Mouse (Mus musculus): ENCODE results near the gene Dennd1a. TPM values are rescaled to one million over a fixed set of nuclear protein-coding genes. Genes with fewer than 3 reads are reported as not detected.

Gene Dennd1a
- polyA plus RNA-seq, 1 experiment from 2014 or later = 16.4 TPM

- Histone ChIP-seq H3K9ac (no peak overlapping the region), H3K4me2 (replicated peaks) (no peak overlapping the region)
- no peak for ATAC-seq (ENCODE audit: low FRiP score)
Measured at GRCm38 (mm10) chr2:38093968-38094367, 193.2 kb downstream of the Dennd1a start.

GRCm38 (mm10) chr2:38093242-38093641, 193.9 kb downstream of the Dennd1a start:
- H3K4me2 ChIP-seq (replicated peaks) = no peak overlapping the region
- no peaks in the 10 kb centered on the region for H3K27me3 ChIP-seq
- no peak for ATAC-seq (ENCODE audit: low FRiP score)
- H3K27ac ChIP-seq = no peak overlapping the region
- no peak overlapping the region for H3K4me3 ChIP-seq
- H3K36me3 ChIP-seq = no peaks in the 10 kb centered on the region
- no peaks in the 10 kb centered on the region for H3K9me3 ChIP-seq (replicated peaks)
- H3K4me1 ChIP-seq = peaks cover 9% of the 10 kb centered on the region; the same call in 1 of the 2 replicates
- WGBS = 81% methylated on average over 3 of the region's 3 CpGs
- H3K9ac ChIP-seq = no peak overlapping the region

More at GRCm38 (mm10) chr2:38093968-38094367, 193.2 kb downstream of the Dennd1a start:
- H3K4me1 ChIP-seq = peaks cover 10% of the 10 kb centered on the region; the same call in 1 of the 2 replicates
- no peak overlapping the region for H3K27ac ChIP-seq
- H3K9me3 ChIP-seq (replicated peaks) = no peaks in the 10 kb centered on the region
- no peaks in the 10 kb centered on the region for H3K27me3 ChIP-seq
- no peaks in the 10 kb centered on the region for H3K36me3 ChIP-seq
- H3K4me3 ChIP-seq = no peak overlapping the region

GRCm38 (mm10) chr2:38088346-38088745, 198.8 kb downstream of the Dennd1a start:
- Histone ChIP-seq H3K9ac (no peak overlapping the region), H3K9me3 (replicated peaks) (no peaks in the 10 kb centered on the region), H3K27me3 (no peaks in the 10 kb centered on the region), H3K4me1 (no peaks in the 10 kb centered on the region), H3K4me2 (replicated peaks) (no peak overlapping the region), H3K36me3 (no peaks in the 10 kb centered on the region), H3K27ac (no peak overlapping the region), H3K4me3 (no peak overlapping the region)
- ATAC-seq (ENCODE audit: low FRiP score) = no peak
- 63% methylated on average over 1 of the region's 1 CpGs for WGBS

- H3K4me3 ChIP-seq = no peak overlapping the region
- WGBS = 85% methylated on average over 2 of the region's 2 CpGs
- no peak overlapping the region for H3K9ac ChIP-seq
- no peak overlapping the region for H3K27ac ChIP-seq
- H3K9me3 ChIP-seq (replicated peaks) = no peaks in the 10 kb centered on the region
- ATAC-seq (ENCODE audit: low FRiP score) = no peak
- H3K27me3 ChIP-seq = no peaks in the 10 kb centered on the region
- H3K4me2 ChIP-seq (replicated peaks) = no peak overlapping the region
- H3K36me3 ChIP-seq = no peaks in the 10 kb centered on the region
- H3K4me1 ChIP-seq = no peaks in the 10 kb centered on the region
Measured at GRCm38 (mm10) chr2:38085058-38085457, 202.1 kb downstream of the Dennd1a start.

GRCm38 (mm10) chr2:38083251-38083650, 203.9 kb downstream of the Dennd1a start:
- 88% methylated on average over 3 of the region's 3 CpGs for WGBS
- no peaks in the 10 kb centered on the region for H3K27me3 ChIP-seq
- H3K9me3 ChIP-seq (replicated peaks) = no peaks in the 10 kb centered on the region
- no peaks in the 10 kb centered on the region for H3K36me3 ChIP-seq
- no peak for ATAC-seq (ENCODE audit: low FRiP score)
- no peak overlapping the region for H3K4me3 ChIP-seq
- no peaks in the 10 kb centered on the region for H3K4me1 ChIP-seq
- no peak overlapping the region for H3K4me2 ChIP-seq (replicated peaks)
- no peak overlapping the region for H3K27ac ChIP-seq
- H3K9ac ChIP-seq = no peak overlapping the region

GRCm38 (mm10) chr2:38074495-38074894, 212.7 kb downstream of the Dennd1a start:
- Histone ChIP-seq H3K36me3 (no peaks in the 10 kb centered on the region), H3K9me3 (replicated peaks) (no peaks in the 10 kb centered on the region), H3K4me2 (replicated peaks) (no peak overlapping the region), H3K9ac (no peak overlapping the region), H3K27ac (no peak overlapping the region), H3K4me3 (no peak overlapping the region), H3K27me3 (no peaks in the 10 kb centered on the region), H3K4me1 (no peaks in the 10 kb centered on the region)
- WGBS = 64% methylated on average over 2 of the region's 2 CpGs
- no peak for ATAC-seq (ENCODE audit: low FRiP score)

GRCm38 (mm10) chr2:38072061-38072460, 215.1 kb downstream of the Dennd1a start:
- no peak for ATAC-seq (ENCODE audit: low FRiP score)

GRCm38 (mm10) chr2:38068171-38068572, 219.0 kb downstream of the Dennd1a start:
- ATAC-seq (ENCODE audit: low FRiP score) = no peak
- Histone ChIP-seq H3K9ac (no peak overlapping the region), H3K27me3 (no peaks in the 10 kb centered on the region; the same call in 1 of the 2 replicates), H3K9me3 (replicated peaks) (no peaks in the 10 kb centered on the region), H3K4me2 (replicated peaks) (no peak overlapping the region), H3K27ac (no peak overlapping the region), H3K4me3 (no peak overlapping the region), H3K36me3 (no peaks in the 10 kb centered on the region), H3K4me1 (no peaks in the 10 kb centered on the region)
- 69% methylated on average over 2 of the region's 2 CpGs for WGBS

More at GRCm38 (mm10) chr2:38072061-38072460, 215.1 kb downstream of the Dennd1a start:
- no peaks in the 10 kb centered on the region for H3K9me3 ChIP-seq (replicated peaks)
- no peak overlapping the region for H3K9ac ChIP-seq
- H3K27me3 ChIP-seq = no peaks in the 10 kb centered on the region
- H3K36me3 ChIP-seq = no peaks in the 10 kb centered on the region
- H3K4me2 ChIP-seq (replicated peaks) = no peak overlapping the region
- H3K27ac ChIP-seq = no peak overlapping the region
- no peaks in the 10 kb centered on the region for H3K4me1 ChIP-seq
- no peak overlapping the region for H3K4me3 ChIP-seq

- Histone ChIP-seq H3K27ac (no peak overlapping the region), H3K4me2 (replicated peaks) (no peak overlapping the region), H3K4me1 (no peaks in the 10 kb centered on the region), H3K36me3 (no peaks in the 10 kb centered on the region), H3K9ac (no peak overlapping the region), H3K27me3 (no peaks in the 10 kb centered on the region; the same call in 1 of the 2 replicates), H3K9me3 (replicated peaks) (no peaks in the 10 kb centered on the region), H3K4me3 (no peak overlapping the region)
- 74% methylated on average over 1 of the region's 1 CpGs for WGBS
- no peak for ATAC-seq (ENCODE audit: low FRiP score)
Measured at GRCm38 (mm10) chr2:38065914-38066313, 221.3 kb downstream of the Dennd1a start.

- Histone ChIP-seq H3K27me3 (no peaks in the 10 kb centered on the region; the same call in 1 of the 2 replicates), H3K4me3 (no peak overlapping the region), H3K4me1 (no peaks in the 10 kb centered on the region), H3K9me3 (replicated peaks) (no peaks in the 10 kb centered on the region), H3K36me3 (no peaks in the 10 kb centered on the region), H3K9ac (no peak overlapping the region), H3K27ac (no peak overlapping the region), H3K4me2 (replicated peaks) (no peak overlapping the region)
- ATAC-seq (ENCODE audit: low FRiP score) = no peak
- WGBS = 63% methylated on average over 3 of the region's 3 CpGs
Measured at GRCm38 (mm10) chr2:38064266-38064665, 222.9 kb downstream of the Dennd1a start.

- Histone ChIP-seq H3K36me3 (no peaks in the 10 kb centered on the region), H3K27ac (no peak overlapping the region), H3K4me1 (no peaks in the 10 kb centered on the region), H3K4me3 (no peak overlapping the region), H3K27me3 (no peaks in the 10 kb centered on the region; the same call in 1 of the 2 replicates), H3K9ac (no peak overlapping the region), H3K9me3 (replicated peaks) (no peaks in the 10 kb centered on the region), H3K4me2 (replicated peaks) (no peak overlapping the region)
- WGBS = 59% methylated on average over 1 of the region's 1 CpGs
- ATAC-seq (ENCODE audit: low FRiP score) = no peak
Measured at GRCm38 (mm10) chr2:38062156-38062555, 225.0 kb downstream of the Dennd1a start.

- Histone ChIP-seq H3K4me3 (no peak overlapping the region), H3K4me2 (replicated peaks) (no peak overlapping the region), H3K9me3 (replicated peaks) (no peaks in the 10 kb centered on the region), H3K4me1 (no peaks in the 10 kb centered on the region), H3K36me3 (no peaks in the 10 kb centered on the region), H3K27me3 (no peaks in the 10 kb centered on the region; the same call in 1 of the 2 replicates), H3K9ac (no peak overlapping the region), H3K27ac (no peak overlapping the region)
- 87% methylated on average over 2 of the region's 2 CpGs for WGBS
- ATAC-seq (ENCODE audit: low FRiP score) = no peak
Measured at GRCm38 (mm10) chr2:38061474-38061873, 225.7 kb downstream of the Dennd1a start.

- H3K27ac ChIP-seq = no peak overlapping the region
- 59% methylated on average over 3 of the region's 3 CpGs for WGBS
Measured at GRCm38 (mm10) chr2:38052440-38052839, 234.8 kb downstream of the Dennd1a start.

More at GRCm38 (mm10) chr2:38052440-38052839, 234.8 kb downstream of the Dennd1a start:
- no peaks in the 10 kb centered on the region for H3K4me1 ChIP-seq
- no peaks in the 10 kb centered on the region for H3K27me3 ChIP-seq
- ATAC-seq (ENCODE audit: low FRiP score) = no peak
- H3K4me3 ChIP-seq = no peak overlapping the region
- H3K9me3 ChIP-seq (replicated peaks) = no peaks in the 10 kb centered on the region
- no peaks in the 10 kb centered on the region for H3K36me3 ChIP-seq
- H3K4me2 ChIP-seq (replicated peaks) = no peak overlapping the region
- H3K9ac ChIP-seq = no peak overlapping the region
